Mouse (Mus musculus): ENCODE data around the gene Tcf7l2.

The Tcf7l2 gene

DNA sequence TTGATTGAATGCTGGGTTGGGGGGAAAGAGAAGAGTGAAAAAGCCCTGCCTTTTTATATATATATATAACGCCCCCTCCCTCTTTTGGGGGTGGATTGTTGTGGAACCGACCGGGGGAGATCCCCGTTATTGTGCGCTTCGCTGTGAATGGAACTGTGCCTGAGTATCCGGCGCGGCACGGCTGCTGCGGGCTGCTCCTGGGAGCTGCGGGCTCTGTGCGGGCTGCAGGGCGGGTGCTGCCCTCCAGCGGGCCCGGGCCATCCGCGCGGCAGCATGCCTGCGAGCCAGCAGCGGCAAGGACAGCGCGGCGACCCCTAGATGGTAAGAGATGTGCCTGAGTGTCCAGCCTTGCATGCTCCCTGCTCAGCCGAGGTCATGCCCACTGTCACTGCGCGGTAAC lies 153.7 kb downstream of the Tcf7l2 start:
- TF ChIP-seq GATA4 (IDR thresholded peaks at IDR 0.05; ENCODE audit: insufficient replicate concordance, low read length): no peak

DNA sequence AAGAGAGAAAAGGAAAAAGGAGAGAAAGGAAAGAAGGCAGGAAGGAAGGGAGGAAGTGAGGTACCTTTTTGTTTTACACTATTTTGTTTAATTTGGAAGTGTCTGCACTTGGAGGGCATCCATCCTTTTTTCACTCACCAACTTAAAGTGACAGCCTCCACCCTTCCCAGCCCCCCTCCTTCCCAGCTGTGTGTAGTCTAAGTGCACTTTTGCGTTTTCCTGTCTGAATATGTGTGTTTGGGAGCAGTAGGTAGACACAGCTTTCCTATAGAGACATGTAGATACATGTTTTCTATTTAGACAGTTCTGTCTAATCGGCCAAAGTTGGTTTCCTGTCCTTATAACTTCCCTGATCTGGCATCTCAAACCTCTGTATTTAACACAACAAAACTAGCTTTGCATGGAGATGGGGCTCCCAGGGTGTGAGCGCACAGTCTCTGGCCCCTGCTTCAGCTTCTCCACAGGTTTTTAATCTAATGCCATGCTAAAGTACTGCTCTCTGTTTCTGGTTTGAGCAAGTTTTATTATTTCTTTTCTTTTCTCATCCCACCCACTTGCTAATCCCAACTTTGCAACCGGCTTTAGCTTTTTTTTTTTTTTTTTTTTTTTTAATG lies 154.3 kb downstream of the Tcf7l2 start:
- TF ChIP-seq GATA4 (IDR thresholded peaks at IDR 0.05; ENCODE audit: insufficient replicate concordance, low read length): no peak

DNA sequence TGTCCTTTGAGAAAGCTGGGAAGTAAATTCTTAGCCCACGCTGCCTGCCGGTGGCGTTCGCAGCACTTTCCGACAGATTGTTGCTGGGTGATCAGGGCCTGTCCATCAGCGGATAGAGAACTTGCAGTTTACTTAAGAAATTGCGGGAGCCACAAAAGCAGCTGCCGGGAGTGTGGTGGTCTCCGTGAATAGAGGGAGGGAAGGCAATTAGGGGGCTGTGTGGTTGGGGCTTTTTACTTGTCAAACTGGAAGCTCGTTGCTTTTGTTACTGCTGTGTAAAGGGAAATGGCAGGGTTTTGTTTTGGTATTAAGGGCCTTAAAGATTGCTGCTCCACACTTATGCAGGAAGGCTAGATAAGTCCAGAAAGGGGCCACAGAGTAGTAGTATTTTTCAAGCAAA lies 155.0 kb downstream of the Tcf7l2 start:
- TF ChIP-seq GATA4 (IDR thresholded peaks at IDR 0.05; ENCODE audit: insufficient replicate concordance, low read length): no peak

DNA sequence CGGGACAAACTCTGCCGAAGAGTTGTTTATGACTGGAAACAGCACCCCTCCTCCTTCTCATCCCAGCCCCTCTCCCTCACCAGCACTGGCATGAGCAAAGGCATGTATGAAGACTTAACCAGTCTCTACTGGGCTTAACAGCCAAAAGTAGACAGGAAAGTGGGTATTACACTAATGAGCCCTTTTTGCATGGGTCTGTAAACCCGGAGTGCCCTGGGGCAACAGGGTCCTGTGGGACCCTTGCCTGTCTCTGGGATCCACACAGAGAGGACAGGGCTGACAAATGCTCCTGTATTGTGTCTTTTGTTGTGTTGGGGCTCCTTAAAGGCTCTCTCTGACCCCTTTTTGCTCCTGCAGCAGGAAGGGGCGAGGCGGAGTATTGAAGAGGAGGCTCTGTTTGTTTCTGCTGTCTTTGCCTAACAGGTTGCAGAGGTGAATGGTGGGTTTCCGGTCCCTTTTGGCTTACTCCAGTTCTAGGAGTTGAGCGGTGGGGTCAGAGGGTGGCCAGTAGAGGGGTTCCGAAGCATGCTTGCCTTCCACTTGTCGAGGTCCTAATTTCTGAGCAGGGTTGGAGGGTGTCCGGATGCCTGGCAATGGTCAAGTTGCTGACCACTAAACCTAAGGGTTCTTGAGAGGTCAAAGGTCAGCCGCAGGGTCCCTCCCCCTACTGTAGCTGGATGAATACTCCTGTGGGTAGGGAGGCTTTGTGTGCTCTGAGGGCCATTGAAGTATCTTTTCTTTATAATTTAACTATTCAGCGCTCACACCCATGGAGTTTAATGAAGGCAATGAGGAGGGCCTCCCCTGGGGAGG lies 161.2 kb downstream of the Tcf7l2 start:
- no peak for TF ChIP-seq GATA4 (IDR thresholded peaks at IDR 0.05; ENCODE audit: insufficient replicate concordance, low read length)

DNA sequence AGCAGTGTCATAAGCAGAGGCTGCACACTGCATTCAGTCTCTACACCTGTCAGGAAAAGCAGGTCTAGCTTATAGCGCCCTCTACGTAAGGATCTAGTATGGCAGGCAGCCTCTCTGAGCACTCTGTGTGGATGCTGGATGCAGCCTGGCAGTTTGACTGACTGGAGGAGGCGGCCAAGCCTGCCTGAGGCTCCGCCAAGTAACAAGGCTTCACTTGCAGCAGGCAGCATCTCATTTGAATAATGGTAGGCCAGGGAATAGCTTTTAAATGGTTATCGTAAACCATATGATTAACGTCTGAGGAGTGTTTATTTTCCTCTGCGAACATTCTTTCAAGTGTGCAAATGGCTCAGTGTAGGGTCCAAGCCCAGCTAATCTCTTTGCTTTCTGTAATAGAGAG lies 167.4 kb downstream of the Tcf7l2 start:
- TF ChIP-seq GATA4 (IDR thresholded peaks at IDR 0.05; ENCODE audit: insufficient replicate concordance, low read length): no peak

DNA sequence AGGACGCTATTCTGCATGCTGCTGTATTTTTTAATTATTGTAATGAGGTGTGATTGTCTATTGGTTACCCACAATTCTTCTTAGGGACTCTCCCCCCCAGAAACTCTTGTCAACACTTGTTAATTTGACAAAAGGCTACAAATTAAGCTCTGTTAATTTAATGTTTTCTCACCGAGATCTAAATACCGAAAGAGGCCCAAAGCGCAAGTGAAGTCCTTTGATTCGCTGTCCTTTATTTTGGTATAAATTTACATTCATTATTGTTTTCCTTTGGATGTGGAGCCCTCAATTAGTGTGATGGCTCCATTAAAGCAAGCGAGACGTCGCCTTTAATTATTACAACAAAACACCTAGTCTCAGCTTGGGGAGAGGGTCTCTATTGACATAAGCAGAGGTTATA lies 170.3 kb downstream of the Tcf7l2 start:
- TF ChIP-seq GATA4 (IDR thresholded peaks at IDR 0.05; ENCODE audit: insufficient replicate concordance, low read length): no peak

DNA sequence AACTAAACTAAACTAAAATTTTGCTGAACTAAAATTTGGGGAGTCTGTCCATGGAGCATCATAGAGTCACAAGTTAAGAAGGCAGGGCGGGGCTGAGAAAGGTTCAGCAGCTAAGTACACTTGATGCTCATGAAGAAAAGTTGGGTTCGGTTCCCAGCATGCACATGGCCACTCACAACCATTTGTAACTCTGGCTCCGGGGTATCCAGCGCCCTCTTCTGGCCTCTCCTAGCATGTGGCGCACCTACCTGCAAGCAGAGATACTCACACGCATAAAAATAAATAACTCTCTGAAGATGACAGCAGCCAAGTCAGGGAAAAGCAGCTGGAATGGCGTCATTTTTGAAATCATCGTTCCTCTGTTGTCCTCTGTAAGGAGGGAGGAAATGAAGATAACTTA lies 171.2 kb downstream of the Tcf7l2 start:
- no peak for TF ChIP-seq GATA4 (IDR thresholded peaks at IDR 0.05; ENCODE audit: insufficient replicate concordance, low read length)

DNA sequence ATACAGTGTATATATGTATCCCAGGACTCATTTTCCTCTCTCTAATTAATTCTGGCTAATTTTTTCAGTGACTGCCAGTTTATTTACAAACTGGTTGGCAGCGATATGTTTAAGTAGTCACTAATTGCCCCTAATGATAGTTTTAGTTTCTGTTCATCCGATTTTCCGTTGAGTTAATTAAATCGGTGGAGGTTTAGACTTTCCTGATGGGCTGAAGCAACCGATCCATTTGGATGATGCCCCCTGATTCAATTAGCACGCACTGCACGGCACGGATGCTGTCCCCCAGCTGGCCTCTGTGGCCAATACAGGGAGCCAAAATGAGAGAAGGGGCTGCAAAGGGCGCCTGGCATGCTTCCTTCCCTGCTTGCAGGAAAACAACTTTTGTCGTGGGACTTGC lies 172.0 kb downstream of the Tcf7l2 start:
- no peak for TF ChIP-seq GATA4 (IDR thresholded peaks at IDR 0.05; ENCODE audit: insufficient replicate concordance, low read length)

DNA sequence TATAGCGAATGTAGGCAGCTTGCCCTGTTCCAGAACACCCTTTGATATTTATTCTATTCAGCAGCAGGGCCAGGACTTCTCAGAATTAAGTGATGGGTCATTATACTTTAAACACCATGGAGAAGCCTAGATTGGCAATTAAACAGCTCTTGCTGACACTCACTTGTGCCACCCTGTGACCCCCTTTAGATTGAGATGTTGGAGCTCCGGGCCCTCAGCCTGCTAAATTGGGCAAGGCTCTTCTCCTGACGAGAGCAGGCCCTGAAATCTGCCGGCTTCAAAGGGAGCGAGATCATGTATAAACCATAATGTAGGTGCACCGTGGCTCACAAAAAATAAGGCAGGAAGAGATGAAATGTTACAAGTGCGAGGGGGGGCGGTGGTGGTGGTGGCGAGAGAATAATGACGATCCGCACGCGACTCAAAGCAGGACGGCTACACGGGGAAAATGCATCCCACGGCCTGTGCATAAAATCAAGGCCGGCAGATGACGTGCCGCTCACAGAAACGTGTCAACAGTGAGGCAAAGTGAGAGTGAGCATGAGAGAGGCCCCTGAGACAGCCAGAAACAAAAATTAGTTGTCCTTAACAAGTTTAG lies 173.1 kb downstream of the Tcf7l2 start:
- no peak for TF ChIP-seq GATA4 (IDR thresholded peaks at IDR 0.05; ENCODE audit: insufficient replicate concordance, low read length)

DNA sequence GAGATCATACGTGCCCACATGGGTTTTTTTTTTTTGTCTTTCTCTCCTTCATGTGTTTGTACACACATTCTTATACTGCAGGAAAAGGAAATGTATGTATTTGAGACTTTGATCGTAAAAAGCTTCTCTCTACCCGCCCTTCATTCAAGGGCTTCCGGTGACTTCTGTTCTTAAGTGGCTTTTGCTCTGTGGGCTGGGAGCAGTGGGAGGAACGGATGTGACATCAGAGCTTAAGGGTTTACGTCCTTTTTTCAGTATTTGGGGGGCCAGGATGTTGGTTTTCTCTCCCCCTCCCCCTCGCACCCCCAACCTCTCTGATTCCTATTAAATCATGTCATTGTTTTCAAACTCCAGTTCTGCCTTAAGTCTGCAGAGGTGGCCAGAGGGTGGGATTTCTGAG lies 173.9 kb downstream of the Tcf7l2 start:
- TF ChIP-seq GATA4 (IDR thresholded peaks at IDR 0.05; ENCODE audit: insufficient replicate concordance, low read length): no peak

DNA sequence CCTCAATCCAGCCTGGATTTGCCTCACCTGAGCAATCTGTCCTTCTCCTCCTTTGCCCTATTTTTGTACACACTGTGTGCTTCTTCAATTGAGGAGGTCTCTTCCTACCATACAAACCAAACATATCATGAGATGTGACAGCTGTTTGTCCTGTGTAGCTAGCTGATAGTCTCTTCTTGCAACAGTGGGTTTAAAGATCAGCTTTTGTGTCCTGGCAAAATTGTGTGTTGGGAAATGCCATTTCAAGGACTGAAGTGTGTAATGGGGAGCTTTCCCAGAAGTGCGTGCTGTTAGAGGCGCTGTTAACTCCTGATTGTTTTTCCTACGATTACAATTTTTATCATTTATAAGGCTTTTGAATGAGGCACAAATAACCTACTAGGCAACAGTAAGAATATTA lies 174.6 kb downstream of the Tcf7l2 start:
- TF ChIP-seq GATA4 (IDR thresholded peaks at IDR 0.05; ENCODE audit: insufficient replicate concordance, low read length): no peak

DNA sequence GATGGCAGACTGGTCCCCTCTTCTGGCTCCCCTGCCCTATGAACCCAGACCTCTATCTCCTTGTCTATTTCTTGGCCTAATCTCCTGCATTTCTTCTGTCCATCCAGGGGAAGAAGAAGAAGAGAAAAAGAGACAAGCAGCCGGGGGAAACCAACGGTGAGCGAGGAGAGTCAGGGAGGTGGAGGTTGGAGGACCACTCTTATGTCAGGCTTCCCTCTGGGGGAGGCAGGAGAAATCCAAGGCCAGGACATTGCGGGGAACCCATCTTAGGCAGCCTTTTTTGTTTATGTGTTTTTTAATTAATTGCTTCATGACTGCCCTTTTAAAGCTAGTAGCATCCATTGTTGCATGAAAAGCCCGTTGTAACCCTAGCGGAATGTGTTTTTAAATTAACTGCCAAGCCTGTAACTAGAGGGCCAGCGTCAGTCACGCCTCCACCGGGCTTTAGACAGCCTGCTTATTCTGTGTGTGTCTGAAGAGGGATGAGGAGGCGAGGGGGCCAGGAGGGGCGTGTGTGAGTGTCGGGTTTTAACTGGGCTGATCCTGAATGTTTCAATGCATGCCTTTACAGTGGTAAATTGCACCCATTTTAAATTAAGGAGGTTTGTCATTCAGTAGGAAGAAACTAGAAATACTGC lies 182.3 kb downstream of the Tcf7l2 start:
- no peak for TF ChIP-seq GATA4 (IDR thresholded peaks at IDR 0.05; ENCODE audit: insufficient replicate concordance, low read length)

DNA sequence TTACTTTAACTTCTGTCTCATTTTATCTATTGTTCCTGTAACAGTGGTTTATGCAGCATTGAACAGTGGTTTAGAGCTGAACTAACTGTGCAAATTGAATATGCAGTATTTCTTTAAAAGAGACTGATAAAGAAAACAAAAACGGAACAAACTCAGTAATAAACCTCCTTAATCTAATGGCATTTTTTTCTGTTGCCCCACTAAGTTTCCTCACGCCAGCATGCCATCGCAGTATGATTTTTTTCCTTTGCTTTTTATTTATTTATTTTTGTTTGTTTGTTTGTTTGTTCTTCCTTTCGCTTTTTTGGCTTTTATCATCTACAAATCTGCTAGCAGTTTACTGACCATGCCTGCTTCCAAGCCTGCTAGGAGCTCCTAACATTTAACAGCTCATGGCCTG lies 183.2 kb downstream of the Tcf7l2 start:
- TF ChIP-seq GATA4 (IDR thresholded peaks at IDR 0.05; ENCODE audit: insufficient replicate concordance, low read length): no peak

DNA sequence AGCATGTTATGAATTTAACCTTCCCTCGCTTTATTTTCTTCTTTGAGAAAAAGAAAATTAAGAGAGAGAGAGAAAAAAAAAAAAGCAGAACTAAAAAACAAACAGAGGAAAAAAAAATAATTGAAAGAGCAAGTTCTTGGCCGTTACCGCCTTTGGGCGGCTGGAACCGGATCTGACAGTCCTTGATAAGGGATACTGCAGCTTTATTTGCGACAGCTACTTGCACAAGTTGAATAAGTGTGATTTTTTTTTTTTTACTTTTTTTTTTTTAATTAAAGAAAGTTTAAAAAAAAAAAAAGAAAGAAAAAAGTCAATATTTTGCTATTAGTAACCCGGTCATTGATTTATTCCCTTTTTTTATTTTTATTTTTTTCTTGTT lies 183.8 kb downstream of the Tcf7l2 start:
- no peak for TF ChIP-seq GATA4 (IDR thresholded peaks at IDR 0.05; ENCODE audit: insufficient replicate concordance, low read length)

DNA sequence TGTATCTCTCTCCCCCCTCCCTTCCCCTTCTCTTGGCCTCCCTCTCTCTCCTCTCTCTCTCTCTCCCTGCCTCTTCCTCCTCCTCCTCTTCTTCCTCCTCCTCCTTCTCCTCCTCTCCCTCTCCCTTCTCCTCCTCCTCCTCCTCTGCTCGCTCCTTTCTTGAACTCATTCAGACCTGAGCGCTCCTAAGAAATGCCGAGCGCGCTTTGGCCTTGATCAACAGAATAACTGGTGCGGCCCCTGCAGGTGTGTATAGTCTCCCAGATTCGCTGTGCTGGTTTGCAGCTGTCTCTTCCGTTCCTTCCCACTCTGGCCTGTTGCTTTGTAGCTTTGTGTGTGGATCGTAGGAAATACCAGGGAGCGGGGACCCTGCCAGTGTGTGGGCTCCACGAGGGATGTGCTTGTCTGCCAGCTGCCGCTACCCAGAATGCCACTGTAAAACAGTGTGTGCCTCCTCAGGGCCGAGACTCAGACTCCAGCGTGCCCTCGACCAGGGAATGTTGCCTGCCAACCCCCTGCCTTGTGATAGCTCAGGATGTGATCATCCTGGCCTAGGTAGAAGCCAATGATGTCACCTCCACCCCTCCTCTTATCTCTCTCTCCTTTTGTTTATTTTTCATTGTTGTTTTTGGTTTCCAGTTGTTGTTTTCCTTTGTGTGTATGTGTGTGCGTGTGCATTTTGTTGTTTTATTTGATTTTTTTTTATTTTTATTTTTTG lies 184.3 kb downstream of the Tcf7l2 start:
- TF ChIP-seq GATA4 (IDR thresholded peaks at IDR 0.05; ENCODE audit: insufficient replicate concordance, low read length): no peak

All from liver, adult (tissue).